Comparison of ENCODE assay signal across 20 mouse cellular contexts in the genomic region with DNA sequence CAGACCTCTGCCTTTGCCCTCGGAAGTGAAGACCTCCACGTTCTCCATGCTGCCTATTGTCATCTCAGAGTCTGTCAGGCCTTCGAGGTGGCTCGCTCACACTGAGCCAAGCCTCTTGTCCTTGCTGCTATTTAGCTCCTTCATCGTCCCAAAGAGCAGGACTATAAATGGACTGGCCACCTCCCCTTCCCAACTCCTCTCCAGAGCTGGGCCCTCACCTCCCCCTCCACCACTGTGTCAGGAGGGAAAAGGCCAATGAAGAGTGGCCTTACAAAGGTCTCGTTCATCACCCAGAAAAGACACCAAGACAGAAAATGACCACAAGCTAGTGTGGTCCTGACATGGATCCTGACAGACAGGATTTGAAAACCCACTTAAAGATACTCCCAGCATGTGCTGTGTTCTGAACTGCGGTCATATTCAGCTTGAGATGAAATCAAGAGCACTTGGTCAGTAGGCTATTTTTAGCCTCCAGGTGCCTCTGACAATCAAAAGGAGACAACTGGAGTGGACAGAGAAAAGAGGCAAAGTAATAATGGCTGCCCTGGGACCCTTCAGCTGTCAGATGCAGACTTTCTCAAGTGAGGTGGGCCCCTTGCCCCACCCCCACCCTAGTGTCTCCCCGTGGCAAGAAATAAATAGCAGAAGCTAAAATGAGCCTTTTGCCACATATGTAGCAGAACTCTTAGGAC. TPM values are rescaled to one million over a fixed set of nuclear protein-coding genes. Genes with fewer than 3 reads are reported as not detected.
A peak's percentile ranks its signal among the peaks of the same experiment; 100 is the strongest.
DNase-seq lines count a peak whose midpoint lies in the region; ATAC-seq and TF ChIP-seq lines count a peak whose summit lies in the region.
"Had no signal": no experiment of that assay in that cellular context is flagged by ENCODE, and none has a peak within 500 bp of the region (broad histone marks: within the 10 kb centered on the region; RNA-seq: fewer than 3 reads in every experiment).

No protein-coding gene starts in this region.

- 0 out of 2 replicates have a peak, but pooled peaks have one; percentile 23 for TF ChIP-seq EP300 in heart, postnatal 0 days (IDR thresholded peaks at IDR 0.05; ENCODE audit: low read depth)

- no peaks in the 10 kb centered on the region for H3K36me3 ChIP-seq in heart, postnatal 0 days (replicated peaks; ENCODE audit: control insufficient read depth, insufficient read depth, low read length)
- H3K36me3 ChIP-seq in hindbrain, embryonic 16.5 days (ENCODE audit: control insufficient read depth, insufficient read depth, low read length): no peaks in the 10 kb centered on the region
- H3K36me3 ChIP-seq: hindbrain, embryonic 10.5 days; intestine, embryonic 15.5 days had no signal

- DNase-seq in testis, postnatal 10 days (ENCODE audit: low spot score): peak; percentile 23
- no peak for DNase-seq in testis, postnatal 14 days (ENCODE audit: low spot score)
- peak; percentile 50 for DNase-seq in heart, adult 8-10 months (ENCODE audit: low spot score)
- peak; percentile 81 for DNase-seq in heart, postnatal 0 days (ENCODE audit: low spot score)
- DNase-seq in skeletal muscle tissue, adult 2 months (ENCODE audit: low read depth, low spot score): peak; percentile 81
- DNase-seq in lung, postnatal 10 days: no peak
- DNase-seq in lung, postnatal 4 days: no peak
- DNase-seq: adrenal gland, postnatal 10 days; cerebellum, adult 8-10 months; forebrain, postnatal 0 days; lung, embryonic 14.5 days; thymus, postnatal 36 days had no signal

- no peaks in the 10 kb centered on the region for H3K9me3 ChIP-seq in heart, postnatal 0 days (replicated peaks; ENCODE audit: control insufficient read depth, low read length)
- no peaks in the 10 kb centered on the region for H3K9me3 ChIP-seq in hindbrain, embryonic 16.5 days (ENCODE audit: control insufficient read depth, low read length)
- H3K9me3 ChIP-seq: hindbrain, embryonic 10.5 days; intestine, embryonic 15.5 days had no signal

- H3K4me3 ChIP-seq in heart, postnatal 0 days (ENCODE audit: low read depth, low read length): peak overlapping the region; percentile 56
- H3K4me3 ChIP-seq in hindbrain, embryonic 16.5 days (ENCODE audit: low read length): no peak overlapping the region
- H3K4me3 ChIP-seq: hindbrain, embryonic 10.5 days; intestine, embryonic 15.5 days; layer of hippocampus, adult 2 months; left cerebral cortex, adult 2 months had no signal

- H3K27me3 ChIP-seq in heart, postnatal 0 days (ENCODE audit: control insufficient read depth, insufficient read depth, low read length): no peaks in the 10 kb centered on the region
- no peaks in the 10 kb centered on the region for H3K27me3 ChIP-seq in hindbrain, embryonic 16.5 days (replicated peaks; ENCODE audit: control insufficient read depth, insufficient read depth, low read length)
- H3K27me3 ChIP-seq: intestine, embryonic 15.5 days had no signal

- H3K9ac ChIP-seq in heart, postnatal 0 days (replicated peaks; ENCODE audit: low read depth, low read length): peak overlapping the region; percentile 76
- no peak overlapping the region for H3K9ac ChIP-seq in hindbrain, embryonic 16.5 days (ENCODE audit: low read depth, low read length)
- H3K9ac ChIP-seq: forebrain, postnatal 0 days; intestine, embryonic 15.5 days; lung, embryonic 14.5 days had no signal

- peak overlapping the region; percentile 67 for H3K4me2 ChIP-seq in heart, postnatal 0 days (ENCODE audit: low read depth, low read length)
- H3K4me2 ChIP-seq in hindbrain, embryonic 16.5 days (ENCODE audit: low read length): no peak overlapping the region
- H3K4me2 ChIP-seq: intestine, embryonic 15.5 days; lung, embryonic 14.5 days had no signal

- WGBS in heart, postnatal 0 days: 34% methylated on average over 8 of the region's 8 CpGs
- 81% methylated on average over 8 of the region's 8 CpGs for WGBS in hindbrain, embryonic 16.5 days

- ATAC-seq in heart, postnatal 0 days (ENCODE audit: insufficient read depth, low read depth): peak; percentile 91
- no peak for ATAC-seq in hindbrain, embryonic 16.5 days
- ATAC-seq: CD4-positive, CD25-positive, alpha-beta regulatory T cell, adult 4 months; forebrain, postnatal 0 days; intestine, embryonic 15.5 days had no signal

- peaks cover 24% of the 10 kb centered on the region for H3K4me1 ChIP-seq in heart, postnatal 0 days (ENCODE audit: control insufficient read depth, insufficient read depth)
- no peaks in the 10 kb centered on the region for H3K4me1 ChIP-seq in hindbrain, embryonic 16.5 days (ENCODE audit: control insufficient read depth, insufficient read depth, low read depth, low read length)
- H3K4me1 ChIP-seq: intestine, embryonic 15.5 days had no signal

- H3K27ac ChIP-seq in heart, postnatal 0 days (ENCODE audit: low read depth): peak overlapping the region; percentile 95
- no peak overlapping the region for H3K27ac ChIP-seq in hindbrain, embryonic 16.5 days (ENCODE audit: low read depth, low read length)
- H3K27ac ChIP-seq: hindbrain, embryonic 10.5 days; intestine, embryonic 15.5 days; kidney, postnatal 0 days; layer of hippocampus, adult 2 months; left cerebral cortex, adult 2 months had no signal

- no peak for TF ChIP-seq CTCF in heart, postnatal 0 days (IDR thresholded peaks at IDR 0.05; ENCODE audit: low read depth)

RNA-seq across cellular contexts. Expression of a gene that starts 9.2 kb away (rescaled TPM):
- total RNA-seq in heart, adult 8-10 months (2022): 10 to 100 TPM; 49.5 to 61.3 (median 54.1) TPM
- total RNA-seq in heart, postnatal 0 days (2014; rRNA removed; ENCODE audit: low replicate concordance): 47.8 and 51.7 TPM in 2 replicates
- polyA plus RNA-seq in heart, postnatal 0 days (2015; fragmentation: Nextera tagmentation; extraction: Ambion mirVana): 82.5 and 83.7 TPM in 2 replicates
- 19.2 and 20.3 TPM in 2 replicates for polyA plus RNA-seq in hindbrain, embryonic 16.5 days (2015; fragmentation: Nextera tagmentation; extraction: Ambion mirVana)

RNA-seq across cellular contexts. Expression of a gene that starts 59.7 kb away (rescaled TPM):
- total RNA-seq in heart, adult 8-10 months (2022): 100 to 1,000 TPM; 345 to 402 (median 349) TPM
- 287 and 316 TPM in 2 replicates for total RNA-seq in heart, postnatal 0 days (2014; rRNA removed; ENCODE audit: low replicate concordance)
- polyA plus RNA-seq in heart, postnatal 0 days (2015; fragmentation: Nextera tagmentation; extraction: Ambion mirVana): 106 and 109 TPM in 2 replicates
- 0.21 and 0.91 TPM in 2 replicates for polyA plus RNA-seq in hindbrain, embryonic 16.5 days (2015; fragmentation: Nextera tagmentation; extraction: Ambion mirVana)
- total RNA-seq: megakaryocyte-erythroid progenitor cell, adult 5-6 weeks had no signal

Comparison
In these comparisons a context has a peak if more than half of its experiments do, and no peak if none do; other contexts are left out.
1. DNase-seq: peak in testis, postnatal 10 days (single experiment), heart, adult 8-10 months (single experiment), heart, postnatal 0 days (single experiment) and skeletal muscle tissue, adult 2 months (single experiment); none in testis, postnatal 14 days (single experiment), lung, postnatal 10 days (single experiment) and lung, postnatal 4 days (0 of 2).